Mouse (Mus musculus) heart, embryonic 15.5 days (tissue): Measurements from ENCODE around the gene Prr23a1. TPM values are rescaled to one million over a fixed set of nuclear protein-coding genes. Genes with fewer than 3 reads are reported as not detected.

ENCODE experiments used
- ATAC-seq: fragments of 200-750 bp; cut with Nextera tagmentation; replicated peaks from 2 replicates; pipeline ENCODE4 v1.8.0; 2017; ENCODE audit warnings: low read depth, moderate TSS enrichment; ENCODE audit not compliant: insufficient number of reproducible peaks, insufficient read depth, low FRiP score
- H3K27ac ChIP-seq: fragments of 300-500 bp; sonication (generic); 2 replicates; pipeline ENCODE4 v1.5.1; 2015; ENCODE audit warnings: mild to moderate bottlenecking, inconsistent platforms
- H3K27me3 ChIP-seq: fragments of 300-500 bp; sonication (generic); 2 replicates; pipeline ENCODE4 v1.6.1; 2015; ENCODE audit warnings: inconsistent platforms
- H3K36me3 ChIP-seq: fragments of 300-500 bp; sonication (generic); 2 replicates; pipeline ENCODE4 v1.6.1; 2015; ENCODE audit warnings: mild to moderate bottlenecking, inconsistent platforms
- H3K4me1 ChIP-seq: fragments of 300-500 bp; sonication (generic); replicated peaks from 2 replicates; pipeline ENCODE4 v1.6.1; 2015; ENCODE audit warnings: inconsistent platforms
- H3K4me2 ChIP-seq: fragments of 300-500 bp; sonication (generic); 2 replicates; pipeline ENCODE4 v1.6.1; 2015; ENCODE audit warnings: inconsistent platforms, mild to moderate bottlenecking, moderate library complexity
- H3K4me3 ChIP-seq: fragments of 300-500 bp; sonication (generic); 2 replicates; pipeline ENCODE4 v1.5.1; 2015; ENCODE audit warnings: mild to moderate bottlenecking, inconsistent platforms
- H3K9ac ChIP-seq: fragments of 300-500 bp; sonication (generic); 2 replicates; pipeline ENCODE4 v1.6.1; 2015; ENCODE audit warnings: mild to moderate bottlenecking, inconsistent platforms
- H3K9me3 ChIP-seq: fragments of 300-500 bp; sonication (generic); replicated peaks from 2 replicates; pipeline ENCODE4 v1.6.1; 2016; ENCODE audit warnings: inconsistent platforms
- WGBS: fragments of 180-500 bp; shearing (Covaris S2); methylation state at CpG from one replicate; pipeline ENCODE4 v1.1.7; 2015; ENCODE audit warnings: mixed read lengths; 5-methylcytosine and 5-hydroxymethylcytosine counted together
- polyA plus RNA-seq: library from polyadenylated mRNA; unstranded; fragments of >200 nt; fragmentation: Nextera tagmentation; extraction: Ambion mirVana; gene quantifications from 2 replicates; pipeline ENCODE4 v1.2.1, GENCODE M21; 2015

Prr23a1 gene
- polyA plus RNA-seq, 1 experiment from 2014 or later = not detected

DNA sequence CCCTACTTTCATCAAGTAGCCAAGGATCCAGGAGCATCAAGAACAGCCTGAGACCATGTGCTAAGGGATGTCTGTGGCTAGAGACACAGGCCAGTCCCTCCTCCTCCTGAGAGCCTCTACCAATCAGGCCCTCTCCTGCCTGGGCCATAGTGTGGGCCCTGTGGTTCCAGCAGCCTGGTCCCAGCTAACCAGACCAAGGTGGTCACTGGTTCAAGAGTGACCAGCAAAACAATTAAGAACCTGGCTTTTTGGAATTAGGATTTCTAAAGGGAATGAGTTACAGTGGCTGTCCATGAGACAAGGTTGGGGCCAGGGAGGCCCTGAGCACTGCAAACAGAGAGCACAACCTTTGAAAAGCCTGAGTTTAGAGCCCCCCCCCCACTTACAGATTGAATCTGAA lies 21.2 kb upstream of the Prr23a1 start:
- no peak overlapping the region for H3K27ac ChIP-seq
- no peaks in the 10 kb centered on the region for H3K36me3 ChIP-seq
- H3K4me2 ChIP-seq = no peak overlapping the region
- H3K27me3 ChIP-seq = no peaks in the 10 kb centered on the region
- no peaks in the 10 kb centered on the region for H3K4me1 ChIP-seq
- H3K4me3 ChIP-seq = no peak overlapping the region
- no peak for ATAC-seq
- no peaks in the 10 kb centered on the region for H3K9me3 ChIP-seq
- H3K9ac ChIP-seq = no peak overlapping the region

GRCm38 (mm10) chr9:98823805-98824204 lies 18.5 kb upstream of the Prr23a1 start:
- 88% methylated on average over 7 of the region's 7 CpGs for WGBS

GRCm38 (mm10) chr9:98829508-98829907 lies 12.8 kb upstream of the Prr23a1 start:
- Histone ChIP-seq H3K9ac (no peak overlapping the region), H3K27ac (no peak overlapping the region), H3K36me3 (no peaks in the 10 kb centered on the region), H3K4me1 (no peaks in the 10 kb centered on the region), H3K4me2 (no peak overlapping the region), H3K4me3 (no peak overlapping the region), H3K27me3 (no peaks in the 10 kb centered on the region), H3K9me3 (no peaks in the 10 kb centered on the region)
- ATAC-seq = no peak
- 32% methylated on average over 5 of the region's 5 CpGs for WGBS

More at GRCm38 (mm10) chr9:98823805-98824204, 18.5 kb upstream of the Prr23a1 start:
- Histone ChIP-seq H3K36me3 (no peaks in the 10 kb centered on the region), H3K9ac (no peak overlapping the region), H3K4me1 (no peaks in the 10 kb centered on the region), H3K9me3 (no peaks in the 10 kb centered on the region), H3K4me2 (no peak overlapping the region), H3K27ac (no peak overlapping the region), H3K27me3 (no peaks in the 10 kb centered on the region), H3K4me3 (no peak overlapping the region)
- ATAC-seq = no peak

DNA sequence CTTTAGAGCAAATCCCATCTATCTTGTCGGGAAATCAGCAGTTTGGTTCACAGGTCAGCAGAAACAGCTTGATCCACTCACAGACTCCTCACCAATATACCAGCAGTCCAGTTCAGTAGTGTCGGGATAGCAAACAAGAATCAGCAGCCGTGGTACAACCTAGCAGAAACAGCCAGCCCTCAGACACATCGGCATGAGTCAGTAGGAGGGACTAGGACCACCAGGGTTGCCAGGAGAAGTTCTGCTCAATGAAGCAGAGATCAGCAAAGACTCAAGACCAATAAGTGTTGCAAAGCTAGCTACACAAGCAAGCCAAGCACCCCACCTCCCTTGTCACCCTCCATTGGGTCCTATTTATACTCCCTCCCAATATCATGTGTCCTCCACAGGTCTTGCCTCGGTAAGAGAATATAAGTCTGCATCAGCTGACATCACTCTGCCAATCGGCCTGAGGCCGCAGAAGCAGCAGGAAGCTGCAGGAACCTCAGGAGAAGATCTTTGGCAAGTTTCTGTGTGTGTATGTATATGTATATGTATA lies 4.7 kb upstream of the Prr23a1 start:
- Histone ChIP-seq H3K4me1 (0 out of 2 replicates have a peak, but pooled peaks cover 2% of the 10 kb centered on the region), H3K27me3 (peaks cover 7% of the 10 kb centered on the region), H3K4me3 (no peak overlapping the region), H3K9ac (no peak overlapping the region), H3K36me3 (no peaks in the 10 kb centered on the region), H3K9me3 (no peaks in the 10 kb centered on the region), H3K27ac (no peak overlapping the region), H3K4me2 (no peak overlapping the region)
- ATAC-seq = no peak
- WGBS = 73% methylated on average over 7 of the region's 7 CpGs

GRCm38 (mm10) chr9:98856210-98856609 lies 13.9 kb downstream of the Prr23a1 start, which contains the start of gene Prr23a2:
Prr23a2 (plus strand) TSS chr9:98856494.
- no peak within 1 kb of the TSS for H3K27ac ChIP-seq
- no peak within 1 kb of the TSS for H3K4me2 ChIP-seq
- no peak within 1 kb of the TSS for H3K4me3 ChIP-seq
- no peaks in the 10 kb centered on the region for H3K36me3 ChIP-seq
- no peak within 1 kb of the TSS for H3K9ac ChIP-seq
- WGBS = 68% methylated on average over 18 of the region's 18 CpGs
- H3K27me3 ChIP-seq = no peaks in the 10 kb centered on the region
- H3K9me3 ChIP-seq = no peaks in the 10 kb centered on the region
- no peaks in the 10 kb centered on the region for H3K4me1 ChIP-seq
- ATAC-seq = no peak

DNA sequence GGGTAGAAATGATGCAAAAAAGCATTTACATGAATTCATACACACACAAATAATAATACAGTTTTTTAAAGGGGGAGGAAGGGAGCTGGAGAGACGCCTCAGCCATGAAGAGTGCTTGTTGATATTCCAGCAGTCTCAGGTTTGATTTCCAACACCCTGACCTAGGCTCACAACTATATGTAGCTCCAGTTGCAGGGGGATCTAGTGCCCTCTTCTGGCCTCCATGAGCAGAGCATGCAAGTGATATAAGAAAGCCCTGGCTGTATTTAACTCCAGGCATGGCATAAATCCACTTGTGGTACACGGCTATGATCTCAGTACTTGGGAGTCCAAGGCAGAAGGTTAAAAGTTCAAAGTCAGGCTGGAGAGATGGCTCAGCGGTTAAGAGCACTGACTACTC lies 21.2 kb downstream of the Prr23a1 start:
- Histone ChIP-seq H3K36me3 (no peaks in the 10 kb centered on the region), H3K27ac (no peak overlapping the region), H3K4me3 (no peak overlapping the region), H3K27me3 (peaks cover 17% of the 10 kb centered on the region), H3K4me2 (no peak overlapping the region), H3K9me3 (no peaks in the 10 kb centered on the region), H3K4me1 (no peaks in the 10 kb centered on the region), H3K9ac (no peak overlapping the region)
- WGBS = 62% methylated on average over 3 of the region's 3 CpGs
- ATAC-seq = no peak

- Histone ChIP-seq H3K4me3 (0 out of 2 replicates have a peak within 1 kb of the TSS, but pooled peaks have one; percentile 13), H3K27me3 (peaks cover 17% of the 10 kb centered on the region), H3K9me3 (no peaks in the 10 kb centered on the region), H3K4me1 (no peaks in the 10 kb centered on the region), H3K27ac (no peak within 1 kb of the TSS), H3K4me2 (peak within 1 kb of the TSS; percentile 33), H3K9ac (no peak within 1 kb of the TSS), H3K36me3 (no peaks in the 10 kb centered on the region)
- WGBS = 38% methylated on average over 22 of the region's 22 CpGs
- ATAC-seq = no peak
These were observed 22.3 kb downstream of the Prr23a1 start, which contains the start of gene Prr23a3 for GRCm38 (mm10) chr9:98864571-98864970. Prr23a3 (plus strand) TSS chr9:98864767.

Other genes starting within 250 kb of the Prr23a1 start
- gene Mrps22, start 240.8 kb upstream of the Prr23a1 start, polyA plus RNA-seq = 51.3 and 53.0 TPM in 2 replicates
- not detected in 2 replicates for gene Prr23a2, start 14.0 kb downstream of the Prr23a1 start, polyA plus RNA-seq
- gene Prr23a3, start 22.3 kb downstream of the Prr23a1 start, polyA plus RNA-seq = not detected in 2 replicates
- not detected in 2 replicates for gene 7420426K07Rik, start 60.6 kb downstream of the Prr23a1 start, polyA plus RNA-seq
- gene Foxl2, start 112.8 kb downstream of the Prr23a1 start, polyA plus RNA-seq = not detected in 2 replicates
- gene Faim, start 143.9 kb downstream of the Prr23a1 start, polyA plus RNA-seq = 27.3 and 30.6 TPM in 2 replicates
- 0.10 TPM in 1 of 2 replicates, not detected in the other for gene Gm1123, start 193.2 kb downstream of the Prr23a1 start, polyA plus RNA-seq